Mouse (Mus musculus) embryonic facial prominence, embryonic 12.5 days (tissue): ENCODE data around the gene Bcl11b. TPM values are rescaled to one million over a fixed set of nuclear protein-coding genes. Genes with fewer than 3 reads are reported as not detected.
A peak's percentile ranks its signal among the peaks of the same experiment; 100 is the strongest.

Experiments
- ATAC-seq: fragments of 200-750 bp; cut with Nextera tagmentation; 2 replicates; pipeline ENCODE4 v1.8.0; 2017; ENCODE audit not compliant: insufficient number of reproducible peaks, insufficient read depth, low FRiP score, low TSS enrichment
- H3K27ac ChIP-seq: fragments of 300-500 bp; sonication (generic); 2 replicates; pipeline ENCODE4 v1.5.1; 2016; ENCODE audit warnings: mild to moderate bottlenecking
- H3K27me3 ChIP-seq: fragments of 300-500 bp; sonication (generic); 2 replicates; pipeline ENCODE4 v1.6.1; 2016; ENCODE audit warnings: mild to moderate bottlenecking, moderate library complexity
- H3K36me3 ChIP-seq: fragments of 300-500 bp; sonication (generic); 2 replicates; pipeline ENCODE4 v1.6.1; 2016; ENCODE audit warnings: mild to moderate bottlenecking
- H3K4me1 ChIP-seq: fragments of 300-500 bp; sonication (generic); 2 replicates; pipeline ENCODE4 v1.6.1; 2016
- H3K4me2 ChIP-seq: fragments of 300-500 bp; sonication (generic); replicated peaks from 2 replicates; pipeline ENCODE4 v1.6.1; 2016; ENCODE audit warnings: mild to moderate bottlenecking, moderate library complexity
- H3K4me3 ChIP-seq: fragments of 300-500 bp; sonication (generic); 2 replicates; pipeline ENCODE4 v1.5.1; 2016; ENCODE audit warnings: mild to moderate bottlenecking
- H3K9ac ChIP-seq: fragments of 300-500 bp; sonication (generic); 2 replicates; pipeline ENCODE4 v1.6.1; 2016; ENCODE audit warnings: mild to moderate bottlenecking, moderate library complexity
- H3K9me3 ChIP-seq: fragments of 300-500 bp; sonication (generic); 2 replicates; pipeline ENCODE4 v1.6.1; 2016; ENCODE audit warnings: mild to moderate bottlenecking, moderate library complexity
- WGBS: fragments of 180-500 bp; shearing (Covaris S2); methylation state at CpG from one replicate; pipeline ENCODE4 v1.1.7; 2016; 5-methylcytosine and 5-hydroxymethylcytosine counted together
- polyA plus RNA-seq: library from polyadenylated mRNA; unstranded; fragments of >200 nt; fragmentation: Nextera tagmentation; extraction: Ambion mirVana; gene quantifications from 2 replicates; pipeline ENCODE4 v1.2.1, GENCODE M21; 2016

The Bcl11b gene
- polyA plus RNA-seq, 1 experiment from 2014 or later, result 39.4 TPM

DNA sequence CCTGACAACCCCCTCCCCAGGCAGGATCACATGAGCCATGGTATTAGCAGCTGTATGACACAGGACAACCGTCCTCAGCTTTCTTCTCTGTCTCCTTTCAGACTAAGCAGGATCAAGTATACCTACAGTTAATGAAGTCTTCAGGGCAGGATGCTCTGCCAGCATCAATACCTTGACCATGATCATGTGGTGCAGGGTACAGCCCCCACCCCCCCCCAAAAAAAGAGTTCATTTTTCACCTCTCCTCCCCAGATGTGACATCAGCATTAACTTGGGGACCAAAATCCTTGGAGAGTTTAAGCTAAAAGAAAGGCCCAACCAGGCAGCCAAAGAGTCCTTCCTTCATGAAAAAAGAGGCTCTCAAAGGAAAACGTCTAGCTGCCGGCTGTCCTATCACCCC is 6.2 kb downstream of the Bcl11b start:
- Histone ChIP-seq H3K4me3 (no peak overlapping the region), H3K36me3 (no peaks in the 10 kb centered on the region), H3K27me3 (no peaks in the 10 kb centered on the region), H3K4me2 (peak overlapping the region; percentile 66; the same call in 1 of the 2 replicates), H3K9ac (no peak overlapping the region; the same call in 1 of the 2 replicates), H3K9me3 (no peaks in the 10 kb centered on the region), H3K27ac (no peak overlapping the region), H3K4me1 (peaks cover 74% of the 10 kb centered on the region)
- no peak for ATAC-seq
- 40% methylated on average over 3 of the region's 3 CpGs for WGBS

DNA sequence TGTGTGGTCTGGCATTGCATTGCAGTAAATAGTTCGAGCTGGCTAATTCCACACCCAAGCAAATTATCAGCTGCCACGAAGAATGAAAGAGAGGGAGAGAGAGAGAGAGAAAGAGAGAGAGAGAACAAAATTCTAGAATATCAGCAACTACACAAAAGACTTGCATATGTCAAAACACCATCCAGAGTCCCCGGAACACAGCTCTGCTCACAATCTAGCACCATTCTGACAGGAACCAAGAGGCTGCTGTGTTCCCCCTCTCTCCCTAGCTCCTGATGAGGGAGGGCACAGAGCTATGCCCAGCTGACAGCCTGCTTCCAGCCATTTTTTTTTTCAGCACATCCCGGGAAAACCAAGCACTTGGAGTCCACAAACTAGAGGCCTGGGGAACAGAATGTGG is 6.6 kb downstream of the Bcl11b start:
- Histone ChIP-seq H3K4me1 (peaks cover 74% of the 10 kb centered on the region), H3K9me3 (no peaks in the 10 kb centered on the region), H3K9ac (no peak overlapping the region; the same call in 1 of the 2 replicates), H3K27ac (no peak overlapping the region), H3K27me3 (no peaks in the 10 kb centered on the region), H3K36me3 (no peaks in the 10 kb centered on the region), H3K4me3 (no peak overlapping the region), H3K4me2 (peak overlapping the region; percentile 66; the same call in 1 of the 2 replicates)
- no peak for ATAC-seq
- WGBS, result 41% methylated on average over 4 of the region's 4 CpGs

DNA sequence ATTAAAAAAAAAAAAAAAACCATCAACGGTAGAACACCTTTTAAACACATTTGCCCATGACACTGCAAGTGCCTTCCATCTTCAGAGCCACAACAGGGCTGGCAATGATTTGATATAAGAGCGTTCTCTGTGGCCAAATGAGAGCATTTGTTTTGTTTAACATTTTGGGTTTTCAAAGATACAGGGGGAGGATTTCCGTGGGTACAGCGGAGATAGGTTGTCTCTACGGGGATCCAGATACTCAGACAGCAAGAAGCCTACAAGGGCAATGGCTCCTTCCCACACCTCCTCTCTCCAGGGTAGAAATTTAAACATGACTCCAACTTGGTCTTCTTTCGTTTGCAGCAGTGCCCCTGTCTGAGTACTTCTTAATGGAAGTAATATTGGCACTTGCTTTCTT is 7.2 kb downstream of the Bcl11b start:
- no peak for ATAC-seq
- no peaks in the 10 kb centered on the region for H3K9me3 ChIP-seq
- no peak overlapping the region for H3K27ac ChIP-seq
- no peak overlapping the region for H3K4me2 ChIP-seq
- H3K4me3 ChIP-seq, result no peak overlapping the region
- no peak overlapping the region for H3K9ac ChIP-seq
- peaks cover 74% of the 10 kb centered on the region for H3K4me1 ChIP-seq
- no peaks in the 10 kb centered on the region for H3K36me3 ChIP-seq
- 57% methylated on average over 6 of the region's 6 CpGs for WGBS
- no peaks in the 10 kb centered on the region for H3K27me3 ChIP-seq

DNA sequence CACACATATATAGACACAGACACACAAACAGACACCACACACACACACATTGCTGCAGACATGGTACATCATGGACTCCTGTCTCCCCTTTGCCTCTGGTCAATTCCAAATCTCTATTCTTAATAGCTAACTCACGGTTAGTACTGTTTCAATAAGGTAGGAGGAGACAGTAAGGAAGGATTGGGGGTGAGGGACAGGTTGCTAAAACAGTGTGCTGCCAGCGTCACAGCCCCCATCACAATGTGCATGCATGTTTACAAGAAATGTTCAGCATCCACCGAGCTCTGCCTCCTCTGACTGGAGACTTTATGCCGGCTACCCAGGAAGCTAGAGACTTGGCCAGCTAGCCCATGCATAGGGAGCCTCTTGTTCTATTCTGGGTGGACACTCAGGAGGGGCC is 9.0 kb downstream of the Bcl11b start:
- no peak overlapping the region for H3K4me3 ChIP-seq
- H3K4me1 ChIP-seq, result peaks cover 73% of the 10 kb centered on the region
- WGBS, result 57% methylated on average over 4 of the region's 4 CpGs
- no peak overlapping the region for H3K27ac ChIP-seq
- H3K9me3 ChIP-seq, result no peaks in the 10 kb centered on the region
- ATAC-seq, result no peak
- H3K9ac ChIP-seq, result no peak overlapping the region
- peaks cover 3% of the 10 kb centered on the region for H3K36me3 ChIP-seq
- no peaks in the 10 kb centered on the region for H3K27me3 ChIP-seq
- no peak overlapping the region for H3K4me2 ChIP-seq

DNA sequence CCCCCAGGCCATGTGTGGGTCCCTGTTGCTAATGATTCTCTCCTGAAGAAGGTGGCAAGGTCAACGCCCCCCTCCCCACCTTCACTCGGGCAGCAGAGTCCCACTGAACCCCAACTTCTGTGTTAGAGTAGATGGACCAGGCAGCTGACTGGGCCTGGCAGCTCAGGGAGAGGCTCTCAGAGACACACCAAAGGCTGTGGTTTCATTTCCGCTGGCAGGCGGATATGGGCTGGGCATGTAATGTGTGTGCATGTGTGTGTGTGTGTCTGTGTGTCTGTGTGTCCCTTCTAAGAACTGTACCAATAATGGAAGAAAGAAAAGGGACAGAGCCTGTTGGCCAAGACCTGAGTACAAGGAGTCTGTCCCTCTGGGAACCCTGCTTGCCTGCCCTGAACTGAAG is 10.4 kb downstream of the Bcl11b start:
- no peak overlapping the region for H3K4me3 ChIP-seq
- no peaks in the 10 kb centered on the region for H3K9me3 ChIP-seq
- no peak for ATAC-seq
- whole genome bisulfite sequencing, result 67% methylated on average over 4 of the region's 4 CpGs
- no peak overlapping the region for H3K4me2 ChIP-seq
- H3K4me1 ChIP-seq, result peaks cover 71% of the 10 kb centered on the region
- no peak overlapping the region for H3K9ac ChIP-seq
- no peaks in the 10 kb centered on the region for H3K27me3 ChIP-seq
- H3K36me3 ChIP-seq, result peaks cover 13% of the 10 kb centered on the region
- no peak overlapping the region for H3K27ac ChIP-seq

DNA sequence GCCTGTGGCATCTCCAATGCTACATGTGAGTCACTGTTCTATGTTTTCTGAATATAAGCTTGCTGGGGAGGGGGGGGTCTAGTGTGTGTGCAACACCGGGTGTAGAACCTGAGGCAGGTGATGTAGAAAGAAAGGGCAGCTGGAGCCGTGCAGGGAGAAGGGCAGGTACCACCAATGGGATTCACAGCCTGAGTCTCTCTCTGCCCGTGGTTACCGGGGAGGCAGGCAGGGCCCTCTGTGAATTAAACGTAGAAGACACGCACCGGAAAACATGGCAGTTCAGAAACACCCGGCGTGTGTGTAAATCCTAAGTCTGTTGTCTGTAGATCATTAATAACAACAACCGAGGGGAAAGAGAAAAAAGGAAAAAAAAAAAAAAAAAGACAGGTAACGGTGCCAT is 12.2 kb downstream of the Bcl11b start:
- no peak overlapping the region for H3K4me2 ChIP-seq
- peaks cover 14% of the 10 kb centered on the region for H3K36me3 ChIP-seq
- peaks cover 63% of the 10 kb centered on the region for H3K4me1 ChIP-seq
- no peak for ATAC-seq
- no peak overlapping the region for H3K27ac ChIP-seq
- no peaks in the 10 kb centered on the region for H3K27me3 ChIP-seq
- no peak overlapping the region for H3K4me3 ChIP-seq
- WGBS, result 85% methylated on average over 11 of the region's 11 CpGs
- no peaks in the 10 kb centered on the region for H3K9me3 ChIP-seq
- no peak overlapping the region for H3K9ac ChIP-seq

DNA sequence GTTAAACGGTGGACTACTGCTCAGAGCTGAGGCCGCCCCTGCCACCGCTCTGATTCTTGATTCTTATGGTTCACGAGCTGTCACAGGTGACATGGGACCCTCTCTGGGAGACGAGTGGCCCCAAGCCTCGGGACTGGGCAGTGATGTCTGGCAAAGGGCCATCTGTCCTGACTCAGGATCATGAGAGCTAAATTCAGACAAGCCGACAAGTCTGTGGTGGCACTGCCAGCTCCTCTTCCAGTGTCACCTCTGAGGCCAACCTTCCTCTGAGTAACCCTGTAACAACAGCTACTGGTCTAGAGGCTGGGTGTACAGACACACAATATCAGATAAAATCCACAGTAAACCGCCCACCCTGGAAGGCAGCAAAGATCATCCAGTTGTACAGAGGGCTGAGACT is 20.2 kb downstream of the Bcl11b start:
- Histone ChIP-seq H3K9ac (no peak overlapping the region), H3K4me3 (no peak overlapping the region), H3K27ac (no peak overlapping the region), H3K4me1 (peaks cover 58% of the 10 kb centered on the region), H3K9me3 (no peaks in the 10 kb centered on the region), H3K36me3 (peaks cover 4% of the 10 kb centered on the region; the same call in 1 of the 2 replicates), H3K4me2 (no peak overlapping the region), H3K27me3 (no peaks in the 10 kb centered on the region)
- ATAC-seq, result no peak
- WGBS, result 82% methylated on average over 8 of the region's 8 CpGs

DNA sequence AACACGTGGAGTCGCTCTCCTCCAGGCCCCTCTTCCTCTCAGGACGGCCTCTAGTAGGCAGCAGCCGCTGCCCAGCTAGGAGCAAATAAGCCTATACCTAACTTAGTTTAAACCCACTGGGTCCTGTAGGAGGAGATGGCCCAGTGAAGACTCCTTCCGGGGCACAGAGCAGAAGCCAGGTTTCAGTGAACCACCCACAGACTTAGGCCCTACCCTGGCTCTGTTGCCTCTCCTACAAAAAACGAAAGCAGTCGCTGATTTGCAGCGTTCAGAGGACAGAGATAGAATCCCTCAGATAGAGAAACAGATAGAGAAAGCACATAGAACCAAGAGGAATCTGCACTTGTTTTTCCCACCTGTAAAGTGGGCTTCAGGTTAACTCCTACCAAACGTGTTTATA is 21.1 kb downstream of the Bcl11b start:
- no peak overlapping the region for H3K9ac ChIP-seq
- H3K4me2 ChIP-seq, result no peak overlapping the region
- H3K4me1 ChIP-seq, result peaks cover 62% of the 10 kb centered on the region
- no peak overlapping the region for H3K4me3 ChIP-seq
- no peaks in the 10 kb centered on the region for H3K9me3 ChIP-seq
- H3K27me3 ChIP-seq, result no peaks in the 10 kb centered on the region
- 0 out of 2 replicates have a peak overlapping the region, but pooled peaks have one; percentile 87 for H3K27ac ChIP-seq
- peaks cover 4% of the 10 kb centered on the region; the same call in 1 of the 2 replicates for H3K36me3 ChIP-seq
- WGBS, result 68% methylated on average over 9 of the region's 9 CpGs
- no peak for ATAC-seq

DNA sequence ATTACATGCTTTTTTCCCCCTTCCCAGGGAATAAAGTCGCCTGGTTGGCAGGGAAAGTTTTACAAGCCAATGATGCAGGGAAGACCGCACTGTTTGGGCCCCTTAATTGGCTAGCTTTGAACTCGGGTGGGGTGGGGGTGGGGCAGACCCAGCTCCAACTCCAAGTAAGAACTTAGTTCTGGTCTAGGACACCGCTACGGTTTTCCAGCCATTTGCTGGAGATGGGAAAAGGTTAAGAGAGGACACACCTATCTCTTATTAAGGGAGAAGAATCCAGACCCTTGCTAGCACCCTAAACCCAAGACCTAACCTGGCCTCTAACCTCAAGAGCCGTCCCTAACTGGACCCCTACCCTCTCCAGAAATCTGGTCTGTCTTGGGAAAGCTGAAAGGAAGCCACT is 22.2 kb downstream of the Bcl11b start:
- WGBS, result 14% methylated on average over 6 of the region's 6 CpGs
- ATAC-seq, result no peak
- H3K4me1 ChIP-seq, result peaks cover 67% of the 10 kb centered on the region

DNA sequence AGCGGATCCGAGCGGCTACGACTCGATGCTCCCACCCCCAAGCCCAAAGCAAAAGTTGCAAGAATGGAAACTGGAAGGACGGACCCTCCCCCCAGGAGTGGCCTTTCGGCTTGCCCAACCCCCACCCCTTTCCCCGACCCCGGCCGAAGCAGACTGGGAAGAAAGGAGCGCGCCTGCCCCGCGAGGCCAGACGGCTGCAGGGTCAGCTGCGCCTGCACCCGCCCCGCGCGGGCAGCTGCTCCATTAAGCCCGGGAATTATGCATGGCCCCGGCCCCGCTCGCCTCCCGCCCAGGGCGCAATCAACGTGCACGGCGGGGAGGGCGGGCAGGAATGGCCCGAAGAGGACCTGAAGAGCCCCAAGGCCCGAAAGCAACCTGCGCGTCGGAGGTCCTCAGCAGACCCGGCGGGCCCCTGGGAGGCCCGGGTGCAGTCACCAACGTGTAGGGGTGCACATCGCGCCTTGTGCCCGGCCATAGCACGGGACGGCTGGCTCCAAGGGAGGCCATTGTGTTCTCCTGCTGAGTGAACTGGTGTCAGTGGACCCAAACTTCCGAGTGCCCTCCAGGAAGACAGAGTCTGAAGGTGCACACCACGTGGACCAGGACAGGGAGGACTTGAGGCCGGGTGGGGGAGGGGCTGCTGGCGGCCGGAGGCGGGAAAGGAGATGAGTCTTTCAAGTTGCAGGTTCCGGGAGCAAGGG is 23.0 kb downstream of the Bcl11b start:
- Histone ChIP-seq H3K9ac (peak overlapping the region; percentile 65), H3K9me3 (no peaks in the 10 kb centered on the region), H3K27ac (peak overlapping the region; percentile 87), H3K4me2 (peak overlapping the region; percentile 57), H3K27me3 (no peaks in the 10 kb centered on the region), H3K36me3 (no peaks in the 10 kb centered on the region), H3K4me3 (peak overlapping the region; percentile 35), H3K4me1 (peaks cover 73% of the 10 kb centered on the region)
- 0 out of 2 replicates have a peak, but pooled peaks have one; percentile 50 for ATAC-seq
- WGBS, result 1% methylated on average over 51 of the region's 51 CpGs

More for the DNA sequence above, 22.2 kb downstream of the Bcl11b start:
- Histone ChIP-seq H3K9me3 (no peaks in the 10 kb centered on the region), H3K36me3 (peaks cover 3% of the 10 kb centered on the region; the same call in 1 of the 2 replicates), H3K27ac (peak overlapping the region; percentile 87), H3K27me3 (no peaks in the 10 kb centered on the region), H3K4me3 (no peak overlapping the region), H3K4me2 (peak overlapping the region; percentile 57), H3K9ac (no peak overlapping the region)

DNA sequence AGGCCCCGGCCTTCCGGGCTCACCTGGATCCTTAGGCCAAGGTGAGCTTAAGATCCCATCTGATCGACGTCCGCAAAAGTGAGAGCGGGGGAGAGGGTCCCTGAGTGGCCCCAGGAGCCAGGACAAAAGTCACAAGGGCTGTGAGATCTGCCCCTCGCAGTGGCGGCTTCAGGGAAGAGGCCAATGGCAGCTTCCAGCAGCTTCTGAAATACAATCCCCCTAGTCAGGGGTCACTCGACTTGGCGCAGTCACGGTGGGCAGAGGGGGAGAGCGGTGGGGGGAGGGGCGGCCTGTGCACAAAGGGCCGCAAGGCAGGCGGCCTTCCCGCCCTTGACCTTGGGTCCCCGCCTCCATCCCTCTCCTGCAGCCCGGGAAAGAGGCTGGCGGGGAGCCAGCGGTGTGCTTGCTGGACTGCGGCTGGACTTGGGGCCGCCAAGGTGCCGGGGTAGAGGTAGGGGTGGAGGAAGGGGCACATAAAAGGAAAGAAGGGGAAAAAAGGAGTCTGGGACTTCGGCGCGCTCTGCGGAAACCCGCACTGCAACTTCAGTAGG is 23.6 kb downstream of the Bcl11b start:
- Histone ChIP-seq H3K4me2 (peak overlapping the region; percentile 57), H3K4me1 (peaks cover 77% of the 10 kb centered on the region), H3K27me3 (no peaks in the 10 kb centered on the region), H3K4me3 (peak overlapping the region; percentile 35), H3K9me3 (no peaks in the 10 kb centered on the region), H3K9ac (peak overlapping the region; percentile 65), H3K27ac (peak overlapping the region; percentile 87), H3K36me3 (no peaks in the 10 kb centered on the region)
- 4% methylated on average over 28 of the region's 28 CpGs for WGBS
- peak; percentile 31; the same call in 1 of the 2 replicates for ATAC-seq

DNA sequence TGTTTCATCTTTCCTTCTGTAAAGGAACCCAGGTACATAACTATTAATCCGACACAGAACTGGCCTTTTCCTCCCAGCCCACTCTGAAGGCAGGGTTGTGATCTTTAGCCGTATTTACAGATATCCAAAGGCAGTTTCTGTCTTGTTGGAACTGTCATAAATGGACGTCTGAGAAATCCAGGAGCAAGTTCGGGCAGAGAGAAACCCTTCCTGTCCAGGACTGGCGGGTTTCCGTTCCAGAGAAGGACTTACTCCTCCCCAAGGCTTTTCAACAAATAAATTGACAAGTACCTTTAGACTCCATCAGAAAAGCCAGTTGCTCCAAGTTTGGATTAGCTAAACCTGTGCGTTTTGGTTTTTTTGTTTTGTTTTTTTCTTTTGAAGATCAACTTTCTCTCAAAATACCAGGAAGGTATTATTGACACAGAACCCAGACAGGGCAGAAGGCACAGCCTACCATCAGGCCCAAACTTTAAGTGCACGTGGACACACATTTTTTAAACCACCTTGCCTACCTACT is 24.6 kb downstream of the Bcl11b start:
- Histone ChIP-seq H3K9me3 (no peaks in the 10 kb centered on the region), H3K27me3 (no peaks in the 10 kb centered on the region), H3K4me3 (no peak overlapping the region), H3K27ac (0 out of 2 replicates have a peak overlapping the region, but pooled peaks have one; percentile 87), H3K4me2 (no peak overlapping the region), H3K9ac (no peak overlapping the region), H3K36me3 (no peaks in the 10 kb centered on the region), H3K4me1 (peaks cover 85% of the 10 kb centered on the region)
- no peak for ATAC-seq
- 34% methylated on average over 8 of the region's 8 CpGs for WGBS
